Mouse (Mus musculus) heart, postnatal 0 days (tissue): ENCODE results near the gene Hist1h4c. TPM values are rescaled to one million over a fixed set of nuclear protein-coding genes. Genes with fewer than 3 reads are reported as not detected.
A peak's percentile ranks its signal among the peaks of the same experiment; 100 is the strongest.

Source experiments
- ATAC-seq: fragments of 200-750 bp; cut with Nextera tagmentation; 2 replicates; pipeline ENCODE4 v1.8.0; 2017; ENCODE audit warnings: low read depth, moderate number of reproducible peaks, moderate library complexity; ENCODE audit not compliant: insufficient read depth
- DNase-seq: peaks from one replicate; pipeline ENCODE4 v3.0.0-alpha.2; 2016; ENCODE audit warnings: low spot score
- H3K27ac ChIP-seq: fragments of 300-500 bp; sonication (generic); 2 replicates; pipeline ENCODE4 v1.5.1; 2014; ENCODE audit warnings: low read depth, mild to moderate bottlenecking
- H3K27me3 ChIP-seq: fragments of 300-500 bp; sonication (generic); 2 replicates; pipeline ENCODE4 v1.6.1; 2014; ENCODE audit warnings: low read length, mixed read lengths; ENCODE audit not compliant: control insufficient read depth, insufficient read depth
- H3K36me3 ChIP-seq: fragments of 300-500 bp; sonication (generic); replicated peaks from 2 replicates; pipeline ENCODE4 v1.6.1; 2014; ENCODE audit warnings: low read length, mixed read lengths; ENCODE audit not compliant: control insufficient read depth, insufficient read depth
- H3K4me1 ChIP-seq: fragments of 300-500 bp; sonication (generic); 2 replicates; pipeline ENCODE4 v1.6.1; 2014; ENCODE audit warnings: antibody characterized with exemption; ENCODE audit not compliant: control insufficient read depth, insufficient read depth
- H3K4me2 ChIP-seq: fragments of 300-500 bp; sonication (generic); 2 replicates; pipeline ENCODE4 v1.6.1; 2014; ENCODE audit warnings: low read depth, mild to moderate bottlenecking, low read length, moderate library complexity
- H3K4me3 ChIP-seq: fragments of 300-500 bp; sonication (generic); 2 replicates; pipeline ENCODE4 v1.5.1; 2014; ENCODE audit warnings: low read depth, low read length
- H3K9ac ChIP-seq: fragments of 300-500 bp; sonication (generic); replicated peaks from 2 replicates; pipeline ENCODE4 v1.6.1; 2014; ENCODE audit warnings: low read depth, low read length, mixed read lengths
- H3K9me3 ChIP-seq: fragments of 300-500 bp; sonication (generic); replicated peaks from 2 replicates; pipeline ENCODE4 v1.6.1; 2016; ENCODE audit warnings: low read length; ENCODE audit not compliant: control insufficient read depth
- CTCF ChIP-seq: IDR thresholded peaks from 2 replicates; pipeline ENCODE4 v1.5.1; 2016; ENCODE audit warnings: antibody characterized with exemption, control low read depth, low read depth
- EP300 ChIP-seq: IDR thresholded peaks from 2 replicates; pipeline ENCODE4 v1.6.1; 2016; ENCODE audit warnings: antibody characterized with exemption, low read depth
- WGBS: fragments of 180-500 bp; shearing (Covaris S2); extraction: QIAGEN DNeasy Blood & Tissue Kit; methylation state at CpG from one replicate; pipeline ENCODE4 v1.1.7; 2014; 5-methylcytosine and 5-hydroxymethylcytosine counted together
- polyA plus RNA-seq: library from polyadenylated mRNA; unstranded; fragments of >200 nt; fragmentation: Nextera tagmentation; extraction: Ambion mirVana; gene quantifications from 2 replicates; pipeline ENCODE4 v1.2.1, GENCODE M21; 2015
- total RNA-seq: library from RNA; depleted of rRNA; stranded (reverse); fragments of >200 nt; gene quantifications from 2 replicates; pipeline ENCODE4 v1.2.3, GENCODE M21; 2014; ENCODE audit warnings: low replicate concordance

Gene Hist1h4c
- total and polyA plus RNA-seq, 2 experiments from 2014 or later: 1.7 to 1,607 TPM

GRCm38 (mm10) chr13:23716261-23717042 lies 18.2 kb upstream of the Hist1h4c start:
- DNase-seq (no peak), ATAC-seq (0 out of 2 replicates have a peak, but pooled peaks have one; percentile 27)
- 40% methylated on average over 5 of the region's 5 CpGs for WGBS
- H3K27ac ChIP-seq: peak overlapping the region; percentile 36
- no peaks in the 10 kb centered on the region for H3K9me3 ChIP-seq
- no peak for TF ChIP-seq CTCF
- TF ChIP-seq EP300: no peak
- H3K9ac ChIP-seq: no peak overlapping the region
- H3K4me1 ChIP-seq: peaks cover 5% of the 10 kb centered on the region; the same call in 1 of the 2 replicates
- H3K27me3 ChIP-seq: no peaks in the 10 kb centered on the region
- no peak overlapping the region for H3K4me2 ChIP-seq
- H3K36me3 ChIP-seq: no peaks in the 10 kb centered on the region
- no peak overlapping the region for H3K4me3 ChIP-seq

GRCm38 (mm10) chr13:23710374-23711089 lies 12.3 kb upstream of the Hist1h4c start, which contains the start of gene Hfe:
Hfe (minus strand) TSS chr13:23710854.
- H3K9ac ChIP-seq: peak within 1 kb of the TSS; percentile 82
- H3K4me2 ChIP-seq: peak within 1 kb of the TSS; percentile 91
- peaks cover 4% of the 10 kb centered on the region; the same call in 1 of the 2 replicates for H3K4me1 ChIP-seq
- DNase-seq (peak; percentile 70), ATAC-seq (peak; percentile 58)
- peak within 1 kb of the TSS; percentile 83 for H3K27ac ChIP-seq
- TF ChIP-seq CTCF (no peak), EP300 (no peak)
- H3K9me3 ChIP-seq: no peaks in the 10 kb centered on the region
- no peaks in the 10 kb centered on the region for H3K36me3 ChIP-seq
- 2% methylated on average over 17 of the region's 17 CpGs for WGBS
- peak within 1 kb of the TSS; percentile 70 for H3K4me3 ChIP-seq
- H3K27me3 ChIP-seq: no peaks in the 10 kb centered on the region

- Histone ChIP-seq H3K4me1 (peaks cover 4% of the 10 kb centered on the region; the same call in 1 of the 2 replicates), H3K27me3 (no peaks in the 10 kb centered on the region), H3K4me3 (peak overlapping the region; percentile 70), H3K27ac (peak overlapping the region; percentile 83), H3K9me3 (no peaks in the 10 kb centered on the region), H3K36me3 (no peaks in the 10 kb centered on the region), H3K9ac (peak overlapping the region; percentile 82), H3K4me2 (peak overlapping the region; percentile 91)
- no peak; the same call in 1 of the 2 replicates for ATAC-seq
- TF ChIP-seq CTCF: no peak
- TF ChIP-seq EP300: no peak
- DNase-seq: no peak
- WGBS: 33% methylated on average over 15 of the region's 15 CpGs
Measured at GRCm38 (mm10) chr13:23709714-23710373, 11.6 kb upstream of the Hist1h4c start.

DNA sequence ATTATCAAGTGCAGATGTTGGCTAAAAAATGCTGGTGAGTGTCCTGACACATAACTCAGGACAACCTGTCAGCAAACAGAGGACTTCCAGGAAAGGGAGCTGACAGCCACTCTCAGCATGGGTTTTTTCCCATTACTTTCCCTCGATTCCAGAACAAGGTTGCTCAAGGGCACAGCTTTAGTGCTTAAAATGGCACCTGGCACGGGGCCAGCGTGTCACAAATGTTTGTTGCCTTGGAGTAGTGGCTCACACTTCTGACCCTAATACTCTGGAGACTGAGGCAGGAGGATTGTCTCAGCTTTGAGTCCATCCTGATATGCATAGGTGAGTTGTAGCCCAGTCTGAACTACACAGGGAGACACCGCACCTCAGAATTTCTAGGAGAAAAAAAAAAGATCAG lies 10.4 kb upstream of the Hist1h4c start:
- ATAC-seq: 0 out of 2 replicates have a peak, but pooled peaks have one; percentile 16
- Histone ChIP-seq H3K36me3 (no peaks in the 10 kb centered on the region), H3K4me2 (no peak overlapping the region), H3K9me3 (no peaks in the 10 kb centered on the region), H3K4me3 (no peak overlapping the region), H3K27ac (no peak overlapping the region), H3K27me3 (no peaks in the 10 kb centered on the region), H3K4me1 (peaks cover 4% of the 10 kb centered on the region; the same call in 1 of the 2 replicates), H3K9ac (no peak overlapping the region)
- TF ChIP-seq EP300 (no peak), CTCF (no peak)
- DNase-seq: no peak
- 42% methylated on average over 4 of the region's 4 CpGs for WGBS

DNA sequence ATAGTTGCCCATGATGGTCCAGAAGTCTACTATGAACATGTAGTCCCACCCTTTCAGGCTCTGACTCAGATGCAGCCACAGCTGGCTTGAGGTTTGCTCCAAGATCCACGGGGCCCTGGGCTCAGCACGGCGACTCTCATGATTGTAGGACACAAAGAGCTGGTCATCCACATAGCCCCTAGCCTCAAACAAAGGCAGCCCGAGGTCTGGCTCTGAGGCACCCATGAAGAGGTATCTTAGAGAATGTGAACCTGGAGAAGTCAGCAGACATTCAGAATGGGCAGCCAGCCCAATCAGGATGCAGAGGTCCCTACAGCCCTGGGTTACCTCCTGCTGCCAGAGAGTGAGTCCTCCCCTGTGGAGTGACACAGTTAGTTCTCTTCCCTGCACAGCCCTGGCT lies 9.8 kb upstream of the Hist1h4c start:
- no peak overlapping the region for H3K27ac ChIP-seq
- no peaks in the 10 kb centered on the region for H3K36me3 ChIP-seq
- ATAC-seq (no peak), DNase-seq (no peak)
- H3K27me3 ChIP-seq: no peaks in the 10 kb centered on the region
- WGBS: 88% methylated on average over 4 of the region's 4 CpGs
- H3K4me3 ChIP-seq: no peak overlapping the region
- H3K4me2 ChIP-seq: no peak overlapping the region
- H3K9me3 ChIP-seq: no peaks in the 10 kb centered on the region
- H3K9ac ChIP-seq: no peak overlapping the region
- peaks cover 4% of the 10 kb centered on the region; the same call in 1 of the 2 replicates for H3K4me1 ChIP-seq
- TF ChIP-seq CTCF (no peak), EP300 (no peak)
